Mouse (Mus musculus) E14TG2a.4 (cell line): ENCODE results near the gene Dot1l.
A peak's percentile ranks its signal among the peaks of the same experiment; 100 is the strongest.

Experiments used
- H3K27me3 ChIP-seq: 2 replicates; pipeline ENCODE4 v1.6.1; 2014; ENCODE audit warnings: low read length, control low read depth; ENCODE audit not compliant: insufficient read depth
- H3K36me3 ChIP-seq: 2 replicates; pipeline ENCODE4 v1.6.1; 2014; ENCODE audit warnings: low read length, control low read depth; ENCODE audit not compliant: insufficient read depth
- H3K4me1 ChIP-seq: replicated peaks from 2 replicates; pipeline ENCODE4 v1.6.1; 2014; ENCODE audit warnings: low read depth, low read length, control low read depth
- H3K4me3 ChIP-seq: replicated peaks from 2 replicates; pipeline ENCODE4 v1.5.1; 2014; ENCODE audit warnings: mild to moderate bottlenecking, low read length
- H3K9me3 ChIP-seq: 2 replicates; pipeline ENCODE4 v1.6.1; 2014; ENCODE audit warnings: low read length, control low read depth
- CTCF ChIP-seq: conservative IDR thresholded peaks from 2 replicates; pipeline ENCODE4 v1.5.1; 2014; ENCODE audit warnings: low read length
- NANOG ChIP-seq: IDR thresholded peaks from 2 replicates; pipeline ENCODE4 v1.6.1; 2014; ENCODE audit warnings: borderline replicate concordance, low read length, mixed read lengths
- POU5F1 ChIP-seq: IDR thresholded peaks from 2 replicates; pipeline ENCODE4 v1.6.1; 2014; ENCODE audit warnings: low read length, borderline replicate concordance

The Dot1l gene

GRCm38 (mm10) chr10:80754594-80755290 is at the start of gene Dot1l:
TSS of gene Dot1l (plus strand) at chr10:80755206.
- H3K4me1 ChIP-seq: peaks cover 63% of the 10 kb centered on the region

GRCm38 (mm10) chr10:80705479-80705878 is 49.5 kb upstream of the Dot1l start:
- TF ChIP-seq POU5F1 (no peak), NANOG (no peak), CTCF (no peak)
- Histone ChIP-seq H3K27me3 (no peaks in the 10 kb centered on the region), H3K4me1 (peaks cover 43% of the 10 kb centered on the region), H3K36me3 (peaks cover 68% of the 10 kb centered on the region), H3K9me3 (no peaks in the 10 kb centered on the region), H3K4me3 (no peak overlapping the region)

More at GRCm38 (mm10) chr10:80754594-80755290, at the start of gene Dot1l:
- Histone ChIP-seq H3K9me3 (no peaks in the 10 kb centered on the region), H3K36me3 (peaks cover 30% of the 10 kb centered on the region; the same call in 1 of the 2 replicates), H3K27me3 (no peaks in the 10 kb centered on the region), H3K4me3 (peak within 1 kb of the TSS; percentile 91)
- no peak for TF ChIP-seq CTCF
- TF ChIP-seq POU5F1: no peak
- no peak for TF ChIP-seq NANOG

- TF ChIP-seq NANOG (no peak), CTCF (no peak), POU5F1 (no peak)
- Histone ChIP-seq H3K4me1 (peaks cover 10% of the 10 kb centered on the region; the same call in 1 of the 2 replicates), H3K9me3 (no peaks in the 10 kb centered on the region), H3K36me3 (peaks cover 100% of the 10 kb centered on the region), H3K4me3 (no peak overlapping the region), H3K27me3 (no peaks in the 10 kb centered on the region)
These were observed 44.2 kb upstream of the Dot1l start for GRCm38 (mm10) chr10:80710834-80711233.

- Histone ChIP-seq H3K9me3 (no peaks in the 10 kb centered on the region), H3K36me3 (peaks cover 100% of the 10 kb centered on the region), H3K4me1 (0 out of 2 replicates have a peak, but pooled peaks cover 10% of the 10 kb centered on the region), H3K4me3 (no peak overlapping the region), H3K27me3 (no peaks in the 10 kb centered on the region)
- TF ChIP-seq NANOG (no peak), CTCF (no peak)
These were observed 37.7 kb upstream of the Dot1l start for GRCm38 (mm10) chr10:80717281-80717680.

- Histone ChIP-seq H3K4me3 (no peak overlapping the region), H3K36me3 (peaks cover 100% of the 10 kb centered on the region)
These were observed 27.5 kb upstream of the Dot1l start for GRCm38 (mm10) chr10:80727369-80728127.

GRCm38 (mm10) chr10:80732611-80733101 is 22.4 kb upstream of the Dot1l start:
- H3K4me3 ChIP-seq: no peak overlapping the region
- peaks cover 68% of the 10 kb centered on the region for H3K4me1 ChIP-seq
- no peaks in the 10 kb centered on the region for H3K27me3 ChIP-seq
- H3K9me3 ChIP-seq: no peaks in the 10 kb centered on the region
- H3K36me3 ChIP-seq: peaks cover 99% of the 10 kb centered on the region
- TF ChIP-seq CTCF (no peak), POU5F1 (no peak), NANOG (no peak)

More at GRCm38 (mm10) chr10:80727369-80728127, 27.5 kb upstream of the Dot1l start:
- Histone ChIP-seq H3K9me3 (no peaks in the 10 kb centered on the region), H3K27me3 (no peaks in the 10 kb centered on the region), H3K4me1 (peaks cover 68% of the 10 kb centered on the region)
- no peak for TF ChIP-seq NANOG
- TF ChIP-seq CTCF: no peak
- no peak for TF ChIP-seq POU5F1

- TF ChIP-seq CTCF: no peak
- TF ChIP-seq POU5F1: no peak
- TF ChIP-seq NANOG: no peak
These were observed 18.3 kb upstream of the Dot1l start for GRCm38 (mm10) chr10:80736731-80737130.

GRCm38 (mm10) chr10:80738657-80739056 is 16.3 kb upstream of the Dot1l start:
- TF ChIP-seq CTCF (peak; percentile 38), POU5F1 (no peak), NANOG (no peak)
- H3K4me1 ChIP-seq: peaks cover 61% of the 10 kb centered on the region
- H3K36me3 ChIP-seq: peaks cover 59% of the 10 kb centered on the region
- no peaks in the 10 kb centered on the region for H3K27me3 ChIP-seq
- H3K9me3 ChIP-seq: no peaks in the 10 kb centered on the region
- H3K4me3 ChIP-seq: no peak overlapping the region

More at GRCm38 (mm10) chr10:80736731-80737130, 18.3 kb upstream of the Dot1l start:
- Histone ChIP-seq H3K36me3 (peaks cover 78% of the 10 kb centered on the region), H3K4me3 (no peak overlapping the region), H3K9me3 (no peaks in the 10 kb centered on the region), H3K27me3 (no peaks in the 10 kb centered on the region), H3K4me1 (peaks cover 64% of the 10 kb centered on the region)

GRCm38 (mm10) chr10:80741146-80741545 is 13.9 kb upstream of the Dot1l start:
- Histone ChIP-seq H3K36me3 (peaks cover 35% of the 10 kb centered on the region), H3K4me1 (peaks cover 68% of the 10 kb centered on the region), H3K27me3 (no peaks in the 10 kb centered on the region), H3K4me3 (peak overlapping the region; percentile 98), H3K9me3 (no peaks in the 10 kb centered on the region)
- TF ChIP-seq CTCF (no peak), POU5F1 (no peak), NANOG (no peak)
